Mouse (Mus musculus): Measurements from ENCODE around the gene Drap1.
"Not testable (repeated sequence)": the region's sequence is repeated elsewhere in the genome, so short reads cannot be mapped to it uniquely, and the experiment has no call there.

DNA sequence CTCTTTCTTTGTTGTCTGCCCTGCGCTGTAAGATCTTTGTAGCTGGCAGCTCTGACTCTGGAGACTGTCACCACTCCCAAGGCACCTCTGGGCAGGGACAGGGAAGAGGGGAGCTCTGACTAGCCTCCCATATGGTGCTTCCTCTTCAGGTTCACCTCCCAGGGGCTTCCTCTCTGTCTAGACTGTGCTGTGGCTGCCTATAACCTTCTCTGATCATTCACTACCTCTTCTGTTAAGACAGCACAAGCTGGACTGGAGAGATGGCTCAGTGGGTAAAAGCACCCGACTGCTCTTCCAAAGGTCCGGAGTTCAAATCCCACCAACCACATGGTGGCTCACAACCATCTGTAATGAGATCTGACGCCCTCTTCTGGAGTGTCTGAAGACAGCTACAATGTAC lies 23.7 kb downstream of the Drap1 start:
- not testable (repeated sequence) for TF ChIP-seq CTCF (IDR thresholded peaks at IDR 0.05; ENCODE audit: insufficient read depth, low read length); POLR2A (IDR thresholded peaks at IDR 0.05; ENCODE audit: borderline replicate concordance, extremely low read depth, low read depth, low read length)

Data from lung, adult 2 months (tissue).